Mouse (Mus musculus) liver, adult 2 months (tissue): ENCODE results near the gene Gstp3. TPM values are rescaled to one million over a fixed set of nuclear protein-coding genes. Genes with fewer than 3 reads are reported as not detected.

Experiments used
- DNase-seq: peaks from one replicate; pipeline ENCODE4 v3.0.0-alpha.2; 2011; ENCODE audit warnings: low read depth, low spot score; ENCODE audit errors: extremely low read depth
- H3K27ac ChIP-seq: fragments of 200-500 bp; replicated peaks from 2 replicates; pipeline ENCODE4 v1.5.1; 2012; ENCODE audit warnings: low read depth, mild to moderate bottlenecking, control low read depth, inconsistent platforms, low read length; ENCODE audit not compliant: insufficient read depth
- H3K27me3 ChIP-seq: fragments of 200-500 bp; 2 replicates; pipeline ENCODE4 v1.6.1; 2012; ENCODE audit warnings: mild to moderate bottlenecking, moderate library complexity, low read length, inconsistent platforms; ENCODE audit not compliant: control insufficient read depth, insufficient read depth
- H3K36me3 ChIP-seq: fragments of 200-500 bp; 2 replicates; pipeline ENCODE4 v1.6.1; 2012; ENCODE audit warnings: low read length, inconsistent platforms; ENCODE audit not compliant: control insufficient read depth, insufficient read depth
- H3K4me1 ChIP-seq: fragments of 200-500 bp; 2 replicates; pipeline ENCODE4 v1.6.1; 2011; ENCODE audit warnings: low read length; ENCODE audit not compliant: control insufficient read depth, insufficient read depth
- H3K4me3 ChIP-seq: fragments of 200-500 bp; 2 replicates; pipeline ENCODE4 v1.5.1; 2011; ENCODE audit warnings: low read depth, mild to moderate bottlenecking, control low read depth, low read length, moderate library complexity; ENCODE audit not compliant: insufficient read depth
- H3K79me2 ChIP-seq: fragments of 200-500 bp; 2 replicates; pipeline ENCODE4 v1.6.1; 2012; ENCODE audit warnings: inconsistent platforms, mild to moderate bottlenecking, low read length, moderate library complexity; ENCODE audit not compliant: control insufficient read depth, insufficient read depth
- H3K9ac ChIP-seq: fragments of 200-500 bp; 2 replicates; pipeline ENCODE4 v1.6.1; 2012; ENCODE audit warnings: low read depth, mild to moderate bottlenecking, control low read depth, inconsistent platforms, low read length
- CTCF ChIP-seq: fragments of 200-500 bp; IDR thresholded peaks from 2 replicates; pipeline ENCODE4 v1.5.1; 2011; ENCODE audit warnings: low read depth, low read length, control low read depth
- POLR2A ChIP-seq: fragments of 200-500 bp; IDR thresholded peaks from 2 replicates; pipeline ENCODE4 v1.6.1; 2011; ENCODE audit warnings: low read length, control low read depth; ENCODE audit not compliant: insufficient read depth; ENCODE audit errors: extremely low read depth
- WGBS: fragments of 180-500 bp; shearing (Covaris S2); methylation state at CpG from one replicate; pipeline ENCODE4 v1.1.7; 2018; 5-methylcytosine and 5-hydroxymethylcytosine counted together
- polyA plus RNA-seq: library from polyadenylated mRNA; depleted of rRNA; stranded (reverse); fragments of >200 nt; gene quantifications from 2 replicates; pipeline ENCODE4 v1.2.3, GENCODE M21; 2012
- total RNA-seq: library from RNA; depleted of rRNA; stranded (reverse); fragments of >200 nt; gene quantifications from 2 replicates; pipeline ENCODE4 v1.2.3, GENCODE M21; 2014

Gstp3 gene
- total and polyA plus RNA-seq, 2 experiments, result 21.5 to 54.3 TPM

- H3K9ac ChIP-seq, result no peak overlapping the region
- 94% methylated on average over 12 of the region's 12 CpGs for WGBS
- H3K4me1 ChIP-seq, result peaks cover 22% of the 10 kb centered on the region
- H3K4me3 ChIP-seq, result no peak overlapping the region
- H3K27ac ChIP-seq, result no peak overlapping the region
- no peak for TF ChIP-seq POLR2A
- no peak for TF ChIP-seq CTCF
- no peaks in the 10 kb centered on the region for H3K27me3 ChIP-seq
- H3K36me3 ChIP-seq, result no peaks in the 10 kb centered on the region
- no peak for DNase-seq
- H3K79me2 ChIP-seq, result no peaks in the 10 kb centered on the region
These were observed 43.3 kb upstream of the Gstp3 start for GRCm38 (mm10) chr19:4102626-4103025.

- no peaks in the 10 kb centered on the region for H3K79me2 ChIP-seq
- no peak for TF ChIP-seq POLR2A
- no peak for TF ChIP-seq CTCF
- no peaks in the 10 kb centered on the region for H3K27me3 ChIP-seq
- no peak for DNase-seq
- WGBS, result 87% methylated on average over 2 of the region's 2 CpGs
- peaks cover 22% of the 10 kb centered on the region for H3K4me1 ChIP-seq
- H3K4me3 ChIP-seq, result no peak overlapping the region
- H3K27ac ChIP-seq, result no peak overlapping the region
- no peak overlapping the region for H3K9ac ChIP-seq
- H3K36me3 ChIP-seq, result no peaks in the 10 kb centered on the region
These were observed 42.7 kb upstream of the Gstp3 start for GRCm38 (mm10) chr19:4102049-4102448.

- H3K79me2 ChIP-seq, result no peaks in the 10 kb centered on the region
- no peak overlapping the region for H3K9ac ChIP-seq
- no peak for TF ChIP-seq POLR2A
- TF ChIP-seq CTCF, result no peak
- H3K4me1 ChIP-seq, result peaks cover 23% of the 10 kb centered on the region
- no peaks in the 10 kb centered on the region for H3K36me3 ChIP-seq
- no peak overlapping the region for H3K4me3 ChIP-seq
- 95% methylated on average over 6 of the region's 6 CpGs for WGBS
- H3K27me3 ChIP-seq, result no peaks in the 10 kb centered on the region
- no peak for DNase-seq
- H3K27ac ChIP-seq, result no peak overlapping the region
These were observed 42.1 kb upstream of the Gstp3 start for GRCm38 (mm10) chr19:4101466-4101865.

DNA sequence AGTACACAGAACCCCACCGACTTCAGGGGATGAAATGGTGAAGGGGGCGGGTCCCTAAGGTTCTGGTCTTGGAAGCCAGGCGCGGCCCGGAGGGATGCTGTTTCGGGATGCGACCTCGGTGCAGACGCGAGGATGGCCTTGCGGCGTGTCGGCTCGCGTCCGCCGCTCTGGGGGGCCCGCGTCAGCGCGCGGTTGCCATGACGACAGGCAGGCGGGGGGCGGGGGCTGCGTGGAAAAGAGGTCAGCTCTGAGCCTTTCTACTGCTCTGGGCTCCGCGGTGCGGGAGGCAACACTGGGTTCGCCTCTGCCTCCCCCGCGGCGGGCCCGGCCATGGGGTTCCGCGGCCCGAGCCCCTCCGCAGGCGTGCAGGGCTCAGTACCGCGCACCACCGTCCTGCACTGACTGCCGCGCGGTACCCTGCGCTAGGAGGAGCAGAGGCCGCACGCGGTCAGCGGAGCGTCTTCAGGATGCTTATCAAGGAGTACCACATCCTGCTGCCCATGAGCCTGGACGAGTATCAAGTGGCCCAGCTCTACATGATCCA lies 41.4 kb upstream of the Gstp3 start:
- no peaks in the 10 kb centered on the region for H3K36me3 ChIP-seq
- WGBS, result 20% methylated on average over 51 of the region's 52 CpGs
- peaks cover 26% of the 10 kb centered on the region for H3K4me1 ChIP-seq

GRCm38 (mm10) chr19:4099837-4100717 lies 40.7 kb upstream of the Gstp3 start, which contains the start of gene Pitpnm1:
Pitpnm1 (plus strand) TSS chr19:4099998.
- 4% methylated on average over 52 of the region's 53 CpGs for WGBS
- no peak for DNase-seq

More for the DNA sequence above, 41.4 kb upstream of the Gstp3 start:
- Histone ChIP-seq H3K9ac (no peak overlapping the region), H3K79me2 (no peaks in the 10 kb centered on the region), H3K27ac (no peak overlapping the region), H3K27me3 (no peaks in the 10 kb centered on the region), H3K4me3 (peak overlapping the region; percentile 19; the same call in 1 of the 2 replicates)
- DNase-seq, result no peak
- no peak for TF ChIP-seq CTCF

More at GRCm38 (mm10) chr19:4099837-4100717, 40.7 kb upstream of the Gstp3 start, which contains the start of gene Pitpnm1:
- Histone ChIP-seq H3K27me3 (no peaks in the 10 kb centered on the region), H3K9ac (peak within 1 kb of the TSS; percentile 86), H3K36me3 (no peaks in the 10 kb centered on the region), H3K4me1 (peaks cover 26% of the 10 kb centered on the region), H3K79me2 (no peaks in the 10 kb centered on the region), H3K4me3 (peak within 1 kb of the TSS; percentile 65), H3K27ac (peak within 1 kb of the TSS; percentile 35)
- TF ChIP-seq CTCF (no peak), POLR2A (no peak)
